Mouse (Mus musculus) urinary bladder, postnatal 25 days (tissue): Measurements from ENCODE around the gene Bex1.

ENCODE experiments used
- DNase-seq: peaks from one replicate; pipeline ENCODE4 v3.0.0; 2022; ENCODE audit warnings: low spot score

Bex1 gene

GRCm38 (mm10) chrX:136172118-136172551 lies 43.2 kb downstream of the Bex1 start, which contains the start of gene Tceal8:
TSS of gene Tceal8 (minus strand) at chrX:136172342.
- peak; percentile 47 for DNase-seq

- peak; percentile 12 for DNase-seq
Observed at GRCm38 (mm10) chrX:136171189-136172117, 43.9 kb downstream of the Bex1 start.

DNA sequence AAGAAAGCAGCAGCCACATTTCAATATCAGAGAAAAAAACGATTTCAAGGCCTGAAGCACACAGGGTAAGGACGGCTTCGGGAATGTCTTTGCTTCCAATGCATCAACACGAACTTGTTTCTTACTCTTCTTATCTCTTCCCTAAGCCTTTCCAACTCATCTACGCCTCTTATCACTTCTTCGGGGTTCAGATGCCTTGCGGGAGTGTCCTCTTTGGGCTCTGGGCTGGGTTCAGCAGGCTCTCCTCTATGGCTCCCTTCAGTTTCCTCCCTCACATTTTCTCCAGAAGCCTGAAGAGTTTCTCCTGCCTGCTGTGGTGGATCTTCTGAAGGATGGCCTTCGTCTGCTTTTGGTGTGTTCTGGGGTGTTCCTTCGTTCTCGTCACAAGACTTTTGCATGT lies 44.7 kb downstream of the Bex1 start:
- no peak for DNase-seq
